Mouse (Mus musculus) heart, postnatal 10 days (tissue): ENCODE results near the gene Fubp1. TPM values are rescaled to one million over a fixed set of nuclear protein-coding genes. Genes with fewer than 3 reads are reported as not detected.
"Not testable (repeated sequence)": the region's sequence is repeated elsewhere in the genome, so short reads cannot be mapped to it uniquely, and the experiment has no call there.

Source experiments
- DNase-seq, 2 experiments: peaks; one replicate each; pipeline ENCODE4 v3.0.0; 2021
- intact Hi-C: fragments of 180-260 bp; cut with DNase I; formaldehyde crosslinking; loops from one replicate; pipeline ENCODE4 v1.15.1; 2025
- total RNA-seq, 2 experiments: library from RNA; stranded (reverse); gene quantifications; 2 replicates each; pipeline ENCODE4 v1.2.3; 2021

The Fubp1 gene
- total RNA-seq, 2 experiments from 2014 or later = 82.2 to 90.6 TPM

- DNase-seq = peak; percentile 37 to 51
- intact Hi-C loops = loop anchor here (1.0 to 10.0 kb wide), 3 partner anchors 47 to 278 kb away; no protein-coding TSS in a partner anchor
Observed at GRCm38 (mm10) chr3:152192238-152192931, 17.8 kb upstream of the Fubp1 start.

GRCm38 (mm10) chr3:152193177-152193576 lies 17.0 kb upstream of the Fubp1 start:
- intact Hi-C loops = loop anchor here (1.0 to 10.0 kb wide), 2 partner anchors 17 to 278 kb away; partner anchors contain the start of genes Dnajb4 and Fubp1

GRCm38 (mm10) chr3:152193635-152194097 lies 16.6 kb upstream of the Fubp1 start:
- intact Hi-C loops = loop anchor here (1.0 to 10.0 kb wide), 2 partner anchors 17 to 279 kb away; partner anchors contain the start of genes Dnajb4 and Fubp1
- peak; percentile 91 to 94 for DNase-seq

More at GRCm38 (mm10) chr3:152193177-152193576, 17.0 kb upstream of the Fubp1 start:
- DNase-seq = no peak

- DNase-seq = not testable (repeated sequence)
Observed at GRCm38 (mm10) chr3:152197246-152197645, 13.0 kb upstream of the Fubp1 start.

GRCm38 (mm10) chr3:152199125-152199524 lies 11.1 kb upstream of the Fubp1 start:
- intact Hi-C loops = loop anchor here (10.0 kb wide), 1 partner anchor 284 kb away; no protein-coding TSS in a partner anchor
- no peak for DNase-seq

More at GRCm38 (mm10) chr3:152197246-152197645, 13.0 kb upstream of the Fubp1 start:
- intact Hi-C loops = loop anchor here (10.0 kb wide), 1 partner anchor 282 kb away; no protein-coding TSS in a partner anchor

- intact Hi-C loops = no loop called here
- DNase-seq = no peak
Observed at GRCm38 (mm10) chr3:152201181-152201580, 9.0 kb upstream of the Fubp1 start.

GRCm38 (mm10) chr3:152201651-152202050 lies 8.6 kb upstream of the Fubp1 start:
- DNase-seq = no peak
- intact Hi-C loops = no loop called here

- no peak for DNase-seq
- intact Hi-C loops = no loop called here
Observed at GRCm38 (mm10) chr3:152202942-152203341, 7.3 kb upstream of the Fubp1 start.

- intact Hi-C loops = no loop called here
- DNase-seq = no peak
Observed at GRCm38 (mm10) chr3:152203411-152203810, 6.8 kb upstream of the Fubp1 start.

GRCm38 (mm10) chr3:152203996-152204395 lies 6.2 kb upstream of the Fubp1 start:
- no peak for DNase-seq
- intact Hi-C loops = no loop called here

- DNase-seq = no peak
- intact Hi-C loops = no loop called here
Observed at GRCm38 (mm10) chr3:152204577-152204976, 5.6 kb upstream of the Fubp1 start.

- DNase-seq = no peak
- intact Hi-C loops = no loop called here
Observed at GRCm38 (mm10) chr3:152207156-152207555, 3.1 kb upstream of the Fubp1 start.

- intact Hi-C loops = no loop called here
- DNase-seq = no peak
Observed at GRCm38 (mm10) chr3:152208096-152208885, 1.9 kb upstream of the Fubp1 start.

- intact Hi-C loops = no loop called here
- DNase-seq = peak; percentile 62 to 72
Observed at GRCm38 (mm10) chr3:152209177-152209966, 850 bp upstream of the Fubp1 start.

GRCm38 (mm10) chr3:152210728-152211391 lies 638 bp downstream of the Fubp1 start:
- intact Hi-C loops = loop anchor here (1.0 kb wide), 1 partner anchor 18 kb away; no protein-coding TSS in a partner anchor
- peak; percentile 70 to 77 for DNase-seq

GRCm38 (mm10) chr3:152211731-152212279 lies 1.6 kb downstream of the Fubp1 start:
- intact Hi-C loops = loop anchor here (1.0 kb wide), 1 partner anchor 101 kb away; no protein-coding TSS in a partner anchor
- DNase-seq = peak in 1 of 2 experiments; percentile 25

- no peak for DNase-seq
- intact Hi-C loops = no loop called here
Observed at GRCm38 (mm10) chr3:152213416-152213815, 3.2 kb downstream of the Fubp1 start.

- intact Hi-C loops = no loop called here
- no peak for DNase-seq
Observed at GRCm38 (mm10) chr3:152224918-152225317, 14.7 kb downstream of the Fubp1 start.

GRCm38 (mm10) chr3:152225906-152226305 lies 15.7 kb downstream of the Fubp1 start:
- intact Hi-C loops = no loop called here
- DNase-seq = no peak
